Mouse (Mus musculus) midbrain, postnatal 0 days (tissue): ENCODE data around the gene Zfp976. TPM values are rescaled to one million over a fixed set of nuclear protein-coding genes. Genes with fewer than 3 reads are reported as not detected.
"Not testable (repeated sequence)": the region's sequence is repeated elsewhere in the genome, so short reads cannot be mapped to it uniquely, and the experiment has no call there.

Source experiments
- ATAC-seq: fragments of 200-750 bp; cut with Nextera tagmentation; 2 replicates; pipeline ENCODE4 v1.8.0; 2017; ENCODE audit warnings: moderate number of reproducible peaks, mild to moderate bottlenecking, moderate TSS enrichment, moderate library complexity; ENCODE audit not compliant: low FRiP score
- DNase-seq: peaks from one replicate; pipeline ENCODE4 v3.0.0-alpha.2; 2015; ENCODE audit warnings: low spot score
- H3K27ac ChIP-seq: fragments of 300-500 bp; sonication (generic); 2 replicates; pipeline ENCODE4 v1.5.1; 2014; ENCODE audit warnings: low read depth, mild to moderate bottlenecking, low read length, mixed read lengths
- H3K27me3 ChIP-seq: fragments of 300-500 bp; sonication (generic); 2 replicates; pipeline ENCODE4 v1.6.1; 2014; ENCODE audit warnings: low read length, control low read depth, mixed read lengths; ENCODE audit not compliant: insufficient read depth
- H3K36me3 ChIP-seq: fragments of 300-500 bp; sonication (generic); 2 replicates; pipeline ENCODE4 v1.6.1; 2014; ENCODE audit warnings: low read length, control low read depth, mixed read lengths; ENCODE audit not compliant: insufficient read depth
- H3K4me1 ChIP-seq: fragments of 300-500 bp; sonication (generic); 2 replicates; pipeline ENCODE4 v1.6.1; 2014; ENCODE audit warnings: mild to moderate bottlenecking, control low read depth, antibody characterized with exemption, low read length, mixed read lengths; ENCODE audit not compliant: insufficient read depth
- H3K4me2 ChIP-seq: fragments of 300-500 bp; sonication (generic); 2 replicates; pipeline ENCODE4 v1.6.1; 2014; ENCODE audit warnings: low read depth, mild to moderate bottlenecking, low read length, mixed read lengths; ENCODE audit not compliant: poor library complexity, severe bottlenecking
- H3K4me3 ChIP-seq: fragments of 300-500 bp; sonication (generic); 2 replicates; pipeline ENCODE4 v1.5.1; 2014; ENCODE audit warnings: low read depth, mild to moderate bottlenecking, low read length, moderate library complexity
- H3K9ac ChIP-seq: fragments of 300-500 bp; sonication (generic); replicated peaks from 2 replicates; pipeline ENCODE4 v1.6.1; 2014; ENCODE audit warnings: mild to moderate bottlenecking, low read length, moderate library complexity, mixed read lengths; ENCODE audit not compliant: poor library complexity, severe bottlenecking
- H3K9me3 ChIP-seq: fragments of 300-500 bp; sonication (generic); 2 replicates; pipeline ENCODE4 v1.6.1; 2016; ENCODE audit warnings: low read length, control low read depth
- CTCF ChIP-seq: IDR thresholded peaks from 2 replicates; pipeline ENCODE4 v1.5.1; 2016; ENCODE audit warnings: antibody characterized with exemption, mild to moderate bottlenecking
- WGBS: fragments of 180-500 bp; shearing (Covaris S2); extraction: QIAGEN DNeasy Blood & Tissue Kit; methylation state at CpG from one replicate; pipeline ENCODE4 v1.1.7; 2014; 5-methylcytosine and 5-hydroxymethylcytosine counted together
- microRNA-seq: library from miRNA; unstranded; fragments of <30 nt; microRNA quantifications from one replicate; pipeline ENCODE4, GENCODE M21; 2016; ENCODE audit warnings: borderline number of aligned reads
- polyA plus RNA-seq: library from polyadenylated mRNA; unstranded; fragments of >200 nt; fragmentation: Nextera tagmentation; extraction: Ambion mirVana; gene quantifications from 2 replicates; pipeline ENCODE4 v1.2.1, GENCODE M21; 2015
- total RNA-seq: library from RNA; depleted of rRNA; stranded (reverse); fragments of >200 nt; gene quantifications from 2 replicates; pipeline ENCODE4 v1.2.3, GENCODE M21; 2014; rRNA removed

Gene Zfp976
- total and polyA plus RNA-seq, 2 experiments from 2014 or later: 1.9 to 2.5 TPM

- ATAC-seq: not testable (repeated sequence)
- WGBS: 92% methylated on average over 11 of the region's 11 CpGs
These were observed 50.0 kb downstream of the Zfp976 start, which contains the start of gene Zfp977 for GRCm38 (mm10) chr7:42592413-42592812. Gene Zfp977, minus strand, starts transcription at chr7:42592547.

DNA sequence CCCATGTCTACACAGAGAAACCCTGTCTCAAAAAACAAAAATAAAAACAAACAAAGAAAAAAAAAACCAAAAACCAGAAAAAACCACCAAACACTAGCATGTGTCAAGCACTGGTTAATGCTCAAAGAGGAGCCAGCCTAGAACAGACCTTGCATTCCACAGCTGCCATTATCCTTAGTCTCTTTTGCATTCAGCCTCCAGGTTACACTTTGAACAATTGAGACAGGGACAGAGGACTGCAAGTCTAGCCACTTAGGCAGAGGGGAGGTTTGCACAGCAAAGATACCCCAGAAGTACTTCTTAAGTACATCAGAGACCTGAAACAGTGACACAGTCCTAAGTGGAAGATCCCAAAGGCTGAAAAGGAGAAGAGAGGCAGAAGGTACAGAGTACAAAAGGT, 51.1 kb downstream of the Zfp976 start:
- not testable (repeated sequence) for H3K9ac ChIP-seq, H3K36me3 ChIP-seq, DNase-seq, H3K4me2 ChIP-seq, H3K4me3 ChIP-seq, H3K27me3 ChIP-seq, H3K4me1 ChIP-seq, ATAC-seq, H3K27ac ChIP-seq
- peaks cover 35% of the 10 kb centered on the region for H3K9me3 ChIP-seq

More at GRCm38 (mm10) chr7:42592413-42592812, 50.0 kb downstream of the Zfp976 start, which contains the start of gene Zfp977:
- DNase-seq, H3K4me3 ChIP-seq, H3K9ac ChIP-seq, H3K27me3 ChIP-seq, H3K4me1 ChIP-seq, H3K4me2 ChIP-seq, H3K27ac ChIP-seq, H3K36me3 ChIP-seq: not testable (repeated sequence)
- H3K9me3 ChIP-seq: peaks cover 24% of the 10 kb centered on the region; the same call in 1 of the 2 replicates

- H3K9me3 ChIP-seq: peaks cover 49% of the 10 kb centered on the region
- no peak for TF ChIP-seq CTCF
These were observed 63.9 kb downstream of the Zfp976 start, which contains the start of gene Gm21028 for GRCm38 (mm10) chr7:42578488-42578887. Gene Gm21028, minus strand, starts transcription at chr7:42578588.

More at GRCm38 (mm10) chr7:42578488-42578887, 63.9 kb downstream of the Zfp976 start, which contains the start of gene Gm21028:
- Histone ChIP-seq H3K4me1 (no peaks in the 10 kb centered on the region), H3K27me3 (no peaks in the 10 kb centered on the region), H3K9ac (no peak within 1 kb of the TSS), H3K27ac (no peak within 1 kb of the TSS), H3K36me3 (no peaks in the 10 kb centered on the region), H3K4me3 (no peak within 1 kb of the TSS), H3K4me2 (no peak within 1 kb of the TSS)
- DNase-seq (no peak), ATAC-seq (no peak)
- WGBS: 96% methylated on average over 5 of the region's 5 CpGs

Small RNAs within 50 kb of the gene (microRNA-seq; reads per million reads assigned to microRNA genes)
- not detected for gene Gm24938

Other genes with a start within 250 kb of the Zfp976 start
- not detected in 2 replicates for gene 4933421I07Rik, start 194.5 kb downstream of the Zfp976 start, total RNA-seq
- not detected in 2 replicates for gene 4933421I07Rik, start 194.5 kb downstream of the Zfp976 start, polyA plus RNA-seq
- 18.7 and 21.0 TPM in 2 replicates for gene Zfp141, start 136.8 kb downstream of the Zfp976 start, total RNA-seq
- gene Zfp141, start 136.8 kb downstream of the Zfp976 start, polyA plus RNA-seq: 8.4 TPM in 2 replicates
- not detected in 2 replicates for gene Gm21028, start 64.0 kb downstream of the Zfp976 start, total RNA-seq
- not detected in 2 replicates for gene Gm21028, start 64.0 kb downstream of the Zfp976 start, polyA plus RNA-seq
- 0.76 and 2.0 TPM in 2 replicates for gene Zfp977, start 50.0 kb downstream of the Zfp976 start, total RNA-seq
- gene Zfp977, start 50.0 kb downstream of the Zfp976 start, polyA plus RNA-seq: 1.5 TPM in 2 replicates
- 4.3 and 6.3 TPM in 2 replicates for gene Zfp975, start 50.2 kb upstream of the Zfp976 start, total RNA-seq
- 6.8 and 7.5 TPM in 2 replicates for gene Zfp975, start 50.2 kb upstream of the Zfp976 start, polyA plus RNA-seq
- not detected in 2 replicates for gene Gm17067, start 84.4 kb upstream of the Zfp976 start, total RNA-seq
- gene Gm17067, start 84.4 kb upstream of the Zfp976 start, polyA plus RNA-seq: not detected in 2 replicates
- gene Vmn2r62, start 150.9 kb upstream of the Zfp976 start, total RNA-seq: not detected in 2 replicates
- gene Vmn2r62, start 150.9 kb upstream of the Zfp976 start, polyA plus RNA-seq: not detected in 2 replicates
- gene Gm2381, start 224.6 kb upstream of the Zfp976 start, total RNA-seq: not detected in 2 replicates
- not detected in 2 replicates for gene Gm2381, start 224.6 kb upstream of the Zfp976 start, polyA plus RNA-seq